Mouse (Mus musculus) liver, postnatal 0 days (tissue): ENCODE measurements around the gene Serpine1. TPM values are rescaled to one million over a fixed set of nuclear protein-coding genes. Genes with fewer than 3 reads are reported as not detected.

Source experiments
- ATAC-seq: fragments of 200-750 bp; cut with Nextera tagmentation; 2 replicates; pipeline ENCODE4 v1.8.0; 2017; ENCODE audit warnings: mild to moderate bottlenecking, moderate library complexity
- DNase-seq: peaks from one replicate; pipeline ENCODE4 v3.0.0-alpha.2; 2016
- H3K27ac ChIP-seq: fragments of 300-500 bp; sonication (generic); 2 replicates; pipeline ENCODE4 v1.5.1; 2014; ENCODE audit warnings: antibody characterized with exemption, moderate library complexity, mild to moderate bottlenecking, low read depth
- H3K27me3 ChIP-seq: fragments of 300-500 bp; sonication (generic); 2 replicates; pipeline ENCODE4 v1.6.1; 2014; ENCODE audit warnings: low read length, control low read depth, mixed read lengths; ENCODE audit not compliant: insufficient read depth
- H3K36me3 ChIP-seq: fragments of 300-500 bp; sonication (generic); replicated peaks from 2 replicates; pipeline ENCODE4 v1.6.1; 2014; ENCODE audit warnings: mild to moderate bottlenecking, control low read depth, low read length, moderate library complexity, mixed read lengths; ENCODE audit not compliant: insufficient read depth
- H3K4me1 ChIP-seq: fragments of 300-500 bp; sonication (generic); 2 replicates; pipeline ENCODE4 v1.6.1; 2014; ENCODE audit warnings: antibody characterized with exemption, mild to moderate bottlenecking, control low read depth; ENCODE audit not compliant: insufficient read depth
- H3K4me2 ChIP-seq: fragments of 300-500 bp; sonication (generic); 2 replicates; pipeline ENCODE4 v1.6.1; 2014; ENCODE audit warnings: low read depth, mild to moderate bottlenecking, low read length, moderate library complexity, mixed read lengths
- H3K4me3 ChIP-seq: fragments of 300-500 bp; sonication (generic); 2 replicates; pipeline ENCODE4 v1.5.1; 2014; ENCODE audit warnings: low read depth, low read length
- H3K9ac ChIP-seq: fragments of 300-500 bp; sonication (generic); replicated peaks from 2 replicates; pipeline ENCODE4 v1.6.1; 2014; ENCODE audit warnings: mild to moderate bottlenecking, moderate library complexity
- H3K9me3 ChIP-seq: fragments of 300-500 bp; sonication (generic); 2 replicates; pipeline ENCODE4 v1.6.1; 2016; ENCODE audit warnings: mild to moderate bottlenecking, control low read depth, low read length, mixed read lengths
- CTCF ChIP-seq: sonication (generic); IDR thresholded peaks from 2 replicates; pipeline ENCODE4 v1.5.1; 2016; ENCODE audit warnings: antibody characterized with exemption, low read depth
- EP300 ChIP-seq: IDR thresholded peaks from 2 replicates; pipeline ENCODE4 v1.6.1; 2016; ENCODE audit warnings: antibody characterized with exemption, low read depth, mild to moderate bottlenecking
- WGBS: fragments of 180-500 bp; shearing (Covaris S2); extraction: QIAGEN DNeasy Blood & Tissue Kit; methylation state at CpG from one replicate; pipeline ENCODE4 v1.1.7; 2014; ENCODE audit not compliant: insufficient replicate concordance; 5-methylcytosine and 5-hydroxymethylcytosine counted together
- polyA plus RNA-seq: library from polyadenylated mRNA; unstranded; fragments of >200 nt; fragmentation: Nextera tagmentation; extraction: Ambion mirVana; gene quantifications from 2 replicates; pipeline ENCODE4 v1.2.1, GENCODE M21; 2015

Serpine1 gene
- polyA plus RNA-seq, 1 experiment from 2014 or later = 0.23 TPM

DNA sequence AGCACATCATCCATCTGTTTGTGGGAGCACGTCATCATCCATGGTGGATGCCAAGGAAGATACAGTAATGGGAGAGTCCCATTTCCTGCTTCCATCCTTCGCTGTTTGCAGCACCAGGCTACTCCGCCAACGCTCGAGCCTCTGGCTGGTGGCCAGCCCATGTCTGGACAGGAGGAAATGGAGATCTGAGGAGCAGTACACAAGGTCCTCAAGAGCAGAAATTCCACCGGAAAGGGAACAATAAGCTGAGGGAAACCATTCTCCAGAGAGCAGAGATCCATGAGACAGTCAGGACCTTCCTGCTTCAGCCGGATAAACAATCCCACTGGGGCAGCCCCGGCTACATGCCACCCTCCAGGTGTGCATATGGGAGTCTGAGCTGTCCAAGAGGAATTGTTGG is 15.3 kb upstream of the Serpine1 start:
- no peak; the same call in 1 of the 2 replicates for ATAC-seq
- Histone ChIP-seq H3K4me1 (no peaks in the 10 kb centered on the region), H3K4me2 (no peak overlapping the region), H3K4me3 (no peak overlapping the region), H3K27ac (no peak overlapping the region), H3K9me3 (no peaks in the 10 kb centered on the region), H3K36me3 (no peaks in the 10 kb centered on the region), H3K9ac (no peak overlapping the region), H3K27me3 (no peaks in the 10 kb centered on the region)
- no peak for DNase-seq
- 75% methylated on average over 8 of the region's 8 CpGs for WGBS
- TF ChIP-seq EP300 = peak; percentile 49; the same call in 1 of the 2 replicates
- TF ChIP-seq CTCF = no peak

DNA sequence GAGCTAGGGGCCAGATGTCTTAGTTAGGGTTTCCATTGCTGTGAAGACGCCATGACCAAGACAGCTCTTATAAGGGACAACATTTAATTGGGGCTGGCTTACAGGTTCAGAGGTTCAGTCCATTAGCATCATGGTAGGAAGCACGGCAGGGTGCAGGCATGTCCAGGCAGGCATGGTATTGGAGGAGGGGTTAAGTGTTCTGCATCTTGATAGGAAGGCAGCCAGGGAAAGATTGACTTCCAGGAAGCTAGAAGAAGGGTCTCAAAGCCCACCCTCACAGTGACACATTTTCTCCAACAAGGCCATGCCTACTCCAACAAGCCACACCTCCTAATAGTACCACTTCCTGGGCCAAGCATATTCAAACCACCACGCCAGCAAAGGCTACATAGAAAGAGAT is 13.7 kb upstream of the Serpine1 start:
- no peak overlapping the region for H3K27ac ChIP-seq
- no peaks in the 10 kb centered on the region for H3K36me3 ChIP-seq
- H3K27me3 ChIP-seq = no peaks in the 10 kb centered on the region
- H3K4me3 ChIP-seq = no peak overlapping the region
- 86% methylated on average over 3 of the region's 3 CpGs for WGBS
- ATAC-seq (no peak), DNase-seq (no peak)
- no peak overlapping the region for H3K4me2 ChIP-seq
- no peak overlapping the region for H3K9ac ChIP-seq
- TF ChIP-seq CTCF = no peak
- TF ChIP-seq EP300 = no peak
- no peaks in the 10 kb centered on the region for H3K4me1 ChIP-seq
- H3K9me3 ChIP-seq = no peaks in the 10 kb centered on the region

DNA sequence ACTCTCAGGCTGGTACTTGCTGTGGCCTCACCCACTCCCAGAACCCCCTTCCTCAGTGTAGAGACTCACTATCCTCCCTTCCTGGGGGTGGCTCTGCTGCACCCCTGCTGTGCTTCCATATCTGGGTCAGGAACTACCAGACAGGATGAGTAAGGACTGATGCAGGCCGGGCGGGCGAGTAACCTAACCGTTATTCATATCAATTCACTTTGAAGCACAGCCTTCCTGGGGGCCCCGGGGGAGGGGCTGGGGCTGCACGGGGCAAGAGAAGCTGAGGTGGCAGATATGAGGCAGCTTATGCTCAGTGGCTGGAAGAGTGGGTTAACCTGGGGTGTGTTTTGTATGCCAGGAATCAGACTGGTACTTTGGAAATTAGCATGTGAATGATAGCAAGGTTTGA is 13.0 kb upstream of the Serpine1 start:
- Histone ChIP-seq H3K4me2 (no peak overlapping the region), H3K9me3 (no peaks in the 10 kb centered on the region), H3K27me3 (no peaks in the 10 kb centered on the region), H3K9ac (no peak overlapping the region), H3K27ac (no peak overlapping the region), H3K36me3 (no peaks in the 10 kb centered on the region), H3K4me3 (no peak overlapping the region), H3K4me1 (no peaks in the 10 kb centered on the region)
- TF ChIP-seq EP300 = peak; percentile 49
- TF ChIP-seq CTCF = no peak
- 45% methylated on average over 6 of the region's 6 CpGs for WGBS
- DNase-seq (no peak), ATAC-seq (peak; percentile 77)

DNA sequence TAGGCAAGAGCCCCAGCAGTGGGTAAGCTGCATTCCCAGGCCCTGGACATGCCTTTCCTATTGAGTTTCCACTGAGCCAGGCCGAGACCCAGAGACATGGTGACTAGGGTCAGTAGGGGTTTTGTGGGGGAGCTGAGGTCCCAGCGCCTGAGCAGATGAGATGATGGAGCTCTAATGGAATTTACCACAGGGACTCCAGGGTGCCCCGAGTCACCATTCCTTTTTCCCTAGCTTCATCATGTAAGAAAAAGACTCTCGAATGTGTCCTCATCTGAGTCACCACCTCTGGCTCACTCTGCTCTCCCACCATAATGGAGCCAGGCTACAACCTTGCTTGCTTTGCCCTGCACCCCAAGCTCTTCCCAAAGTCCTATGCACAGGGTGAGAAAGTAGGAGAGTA is 11.0 kb upstream of the Serpine1 start:
- Histone ChIP-seq H3K27ac (no peak overlapping the region), H3K4me1 (peaks cover 2% of the 10 kb centered on the region; the same call in 1 of the 2 replicates), H3K4me2 (no peak overlapping the region), H3K4me3 (no peak overlapping the region), H3K36me3 (no peaks in the 10 kb centered on the region), H3K9ac (no peak overlapping the region), H3K9me3 (no peaks in the 10 kb centered on the region), H3K27me3 (no peaks in the 10 kb centered on the region)
- DNase-seq (no peak), ATAC-seq (no peak)
- 81% methylated on average over 4 of the region's 4 CpGs for WGBS
- TF ChIP-seq EP300 (no peak), CTCF (no peak)

DNA sequence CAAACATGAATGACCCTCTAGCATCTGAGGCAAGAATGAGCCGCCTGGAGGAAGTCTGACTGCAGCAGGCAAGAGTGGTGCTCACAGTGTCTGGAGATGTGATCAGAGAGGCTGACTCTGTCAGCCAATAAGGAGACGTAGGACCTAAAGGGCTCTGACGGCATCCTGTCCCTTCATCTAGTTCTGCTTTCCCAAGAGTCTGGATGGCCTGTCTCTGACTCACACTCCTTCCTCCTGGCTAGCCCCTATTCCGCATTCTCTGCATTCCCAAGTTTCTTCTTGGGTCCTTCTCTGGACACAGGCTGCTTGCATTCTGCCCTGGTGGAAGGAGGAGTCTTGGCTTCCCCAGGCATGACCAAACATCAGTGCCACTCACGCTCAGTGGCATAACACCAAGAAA is 7.8 kb upstream of the Serpine1 start:
- DNase-seq = no peak

DNA sequence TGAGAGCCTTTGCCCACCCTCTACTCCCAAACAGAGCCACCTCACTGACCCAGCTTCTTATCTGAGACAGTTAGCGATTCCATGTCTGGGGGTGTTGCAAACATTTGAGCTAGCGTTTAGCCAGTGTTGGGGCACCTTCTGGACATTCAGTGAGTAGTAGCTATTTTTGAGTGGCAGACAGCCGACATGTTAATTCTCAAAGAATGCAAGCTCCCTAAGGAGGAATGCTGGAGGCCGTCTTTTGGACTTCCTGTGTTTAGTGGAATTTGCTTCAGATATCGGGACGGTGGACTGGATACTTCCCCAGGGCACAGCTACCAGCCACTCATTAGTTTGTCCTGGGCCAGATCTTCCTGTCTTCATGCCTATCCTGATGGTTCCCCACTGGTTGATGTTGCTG is 6.5 kb upstream of the Serpine1 start:
- H3K27ac ChIP-seq = no peak overlapping the region
- 53% methylated on average over 6 of the region's 6 CpGs for WGBS
- no peak for TF ChIP-seq CTCF
- TF ChIP-seq EP300 = no peak
- no peak overlapping the region for H3K4me2 ChIP-seq
- H3K27me3 ChIP-seq = no peaks in the 10 kb centered on the region
- peaks cover 29% of the 10 kb centered on the region for H3K4me1 ChIP-seq
- ATAC-seq (no peak), DNase-seq (no peak)
- no peaks in the 10 kb centered on the region for H3K9me3 ChIP-seq
- no peak overlapping the region for H3K4me3 ChIP-seq
- H3K36me3 ChIP-seq = no peaks in the 10 kb centered on the region
- H3K9ac ChIP-seq = no peak overlapping the region

More for the DNA sequence above, 7.8 kb upstream of the Serpine1 start:
- H3K4me3 ChIP-seq = no peak overlapping the region
- TF ChIP-seq EP300 = no peak
- no peak overlapping the region for H3K9ac ChIP-seq
- ATAC-seq = peak; percentile 58
- H3K36me3 ChIP-seq = no peaks in the 10 kb centered on the region
- no peaks in the 10 kb centered on the region for H3K27me3 ChIP-seq
- no peak overlapping the region for H3K4me2 ChIP-seq
- H3K4me1 ChIP-seq = peaks cover 21% of the 10 kb centered on the region
- 43% methylated on average over 5 of the region's 5 CpGs for WGBS
- no peak overlapping the region for H3K27ac ChIP-seq
- H3K9me3 ChIP-seq = no peaks in the 10 kb centered on the region

DNA sequence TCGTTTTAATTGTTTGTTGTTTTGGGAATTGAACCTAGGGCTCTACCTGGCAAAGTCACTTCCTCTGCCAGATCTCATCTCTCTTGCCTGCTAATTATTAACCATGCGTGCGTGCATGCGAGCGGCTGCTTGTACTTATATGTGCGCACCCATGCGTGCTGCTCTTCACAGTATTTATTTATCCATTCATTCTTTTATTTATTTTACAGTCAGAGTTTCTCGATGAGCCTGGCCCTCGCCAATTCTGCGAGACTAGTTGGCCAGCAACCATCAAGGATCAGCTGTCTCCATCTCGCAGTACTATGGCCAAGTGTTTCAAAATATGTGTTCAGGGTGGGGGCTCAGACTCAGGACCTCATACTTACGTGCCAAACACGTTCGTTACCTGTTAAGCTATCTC is 6.0 kb upstream of the Serpine1 start:
- ATAC-seq (no peak), DNase-seq (no peak)
- H3K9ac ChIP-seq = no peak overlapping the region
- H3K4me2 ChIP-seq = no peak overlapping the region
- no peaks in the 10 kb centered on the region for H3K27me3 ChIP-seq
- H3K4me1 ChIP-seq = peaks cover 32% of the 10 kb centered on the region
- no peaks in the 10 kb centered on the region for H3K9me3 ChIP-seq
- no peak overlapping the region for H3K4me3 ChIP-seq
- no peak overlapping the region for H3K27ac ChIP-seq
- 67% methylated on average over 14 of the region's 14 CpGs for WGBS
- TF ChIP-seq CTCF (no peak), EP300 (no peak)
- no peaks in the 10 kb centered on the region for H3K36me3 ChIP-seq
